Mouse (Mus musculus): ENCODE data around the gene Tcf7l1. TPM values are rescaled to one million over a fixed set of nuclear protein-coding genes. Genes with fewer than 3 reads are reported as not detected.

Gene Tcf7l1
- polyA plus RNA-seq, 1 experiment from 2014 or later, result 38.2 TPM

- H3K36me3 ChIP-seq, result peaks cover 8% of the 10 kb centered on the region; the same call in 1 of the 2 replicates
- no peaks in the 10 kb centered on the region for H3K9me3 ChIP-seq (replicated peaks)
- 40% methylated on average over 10 of the region's 10 CpGs for WGBS
- H3K4me3 ChIP-seq (replicated peaks), result no peak overlapping the region
- no peak overlapping the region for H3K27ac ChIP-seq
- H3K9ac ChIP-seq, result no peak overlapping the region
- 0 out of 2 replicates have a peak, but pooled peaks have one; percentile 30 for ATAC-seq (replicated peaks; ENCODE audit: low FRiP score)
- peaks cover 46% of the 10 kb centered on the region for H3K4me1 ChIP-seq
- no peaks in the 10 kb centered on the region for H3K27me3 ChIP-seq
- no peak overlapping the region for H3K4me2 ChIP-seq
Observed at GRCm38 (mm10) chr6:72650338-72650851, 138.7 kb downstream of the Tcf7l1 start.

GRCm38 (mm10) chr6:72648002-72648595 is 141.0 kb downstream of the Tcf7l1 start:
- H3K27me3 ChIP-seq, result no peaks in the 10 kb centered on the region
- H3K9ac ChIP-seq, result no peak overlapping the region
- no peaks in the 10 kb centered on the region for H3K9me3 ChIP-seq (replicated peaks)
- ATAC-seq (replicated peaks; ENCODE audit: low FRiP score), result no peak
- no peak overlapping the region for H3K4me2 ChIP-seq
- H3K27ac ChIP-seq, result no peak overlapping the region
- peaks cover 8% of the 10 kb centered on the region; the same call in 1 of the 2 replicates for H3K36me3 ChIP-seq
- 55% methylated on average over 12 of the region's 12 CpGs for WGBS
- H3K4me1 ChIP-seq, result peaks cover 27% of the 10 kb centered on the region
- H3K4me3 ChIP-seq (replicated peaks), result no peak overlapping the region

- H3K9me3 ChIP-seq (replicated peaks), result no peaks in the 10 kb centered on the region
- no peak overlapping the region for H3K4me3 ChIP-seq (replicated peaks)
- H3K36me3 ChIP-seq, result peaks cover 8% of the 10 kb centered on the region; the same call in 1 of the 2 replicates
- no peaks in the 10 kb centered on the region for H3K27me3 ChIP-seq
- H3K27ac ChIP-seq, result no peak overlapping the region
- no peak overlapping the region for H3K9ac ChIP-seq
- WGBS, result 51% methylated on average over 10 of the region's 10 CpGs
- ATAC-seq (replicated peaks; ENCODE audit: low FRiP score), result peak; percentile 9; the same call in 1 of the 2 replicates
- H3K4me2 ChIP-seq, result no peak overlapping the region
- H3K4me1 ChIP-seq, result peaks cover 27% of the 10 kb centered on the region
Observed at GRCm38 (mm10) chr6:72647383-72647820, 141.7 kb downstream of the Tcf7l1 start.

GRCm38 (mm10) chr6:72645364-72645763 is 143.7 kb downstream of the Tcf7l1 start:
- no peaks in the 10 kb centered on the region for H3K27me3 ChIP-seq
- H3K27ac ChIP-seq, result no peak overlapping the region
- H3K36me3 ChIP-seq, result peaks cover 8% of the 10 kb centered on the region; the same call in 1 of the 2 replicates
- no peak for ATAC-seq (replicated peaks; ENCODE audit: low FRiP score)
- no peak overlapping the region for H3K4me2 ChIP-seq
- no peak overlapping the region for H3K4me3 ChIP-seq (replicated peaks)
- no peaks in the 10 kb centered on the region for H3K9me3 ChIP-seq (replicated peaks)
- peaks cover 25% of the 10 kb centered on the region for H3K4me1 ChIP-seq
- no peak overlapping the region for H3K9ac ChIP-seq
- 87% methylated on average over 7 of the region's 7 CpGs for WGBS

- 81% methylated on average over 4 of the region's 4 CpGs for WGBS
Observed at GRCm38 (mm10) chr6:72644576-72644975, 144.5 kb downstream of the Tcf7l1 start.

GRCm38 (mm10) chr6:72641218-72641954 is 147.7 kb downstream of the Tcf7l1 start:
- ATAC-seq (replicated peaks; ENCODE audit: low FRiP score), result no peak
- H3K27me3 ChIP-seq, result no peaks in the 10 kb centered on the region
- peaks cover under 1% of the 10 kb centered on the region; the same call in 1 of the 2 replicates for H3K36me3 ChIP-seq
- no peak overlapping the region for H3K27ac ChIP-seq
- peaks cover 16% of the 10 kb centered on the region for H3K4me1 ChIP-seq
- WGBS, result 78% methylated on average over 18 of the region's 18 CpGs
- H3K9ac ChIP-seq, result no peak overlapping the region
- no peaks in the 10 kb centered on the region for H3K9me3 ChIP-seq (replicated peaks)
- H3K4me2 ChIP-seq, result no peak overlapping the region
- no peak overlapping the region for H3K4me3 ChIP-seq (replicated peaks)

More at GRCm38 (mm10) chr6:72644576-72644975, 144.5 kb downstream of the Tcf7l1 start:
- Histone ChIP-seq H3K27ac (no peak overlapping the region), H3K4me2 (no peak overlapping the region), H3K36me3 (peaks cover 8% of the 10 kb centered on the region; the same call in 1 of the 2 replicates), H3K27me3 (no peaks in the 10 kb centered on the region), H3K9ac (no peak overlapping the region), H3K4me1 (peaks cover 17% of the 10 kb centered on the region), H3K4me3 (replicated peaks) (no peak overlapping the region), H3K9me3 (replicated peaks) (no peaks in the 10 kb centered on the region)
- ATAC-seq (replicated peaks; ENCODE audit: low FRiP score), result no peak

- Histone ChIP-seq H3K4me2 (no peak overlapping the region), H3K4me1 (peaks cover 23% of the 10 kb centered on the region), H3K27ac (peak overlapping the region; percentile 70), H3K4me3 (replicated peaks) (no peak overlapping the region), H3K27me3 (no peaks in the 10 kb centered on the region), H3K36me3 (peaks cover 16% of the 10 kb centered on the region), H3K9ac (no peak overlapping the region), H3K9me3 (replicated peaks) (no peaks in the 10 kb centered on the region)
- 81% methylated on average over 3 of the region's 3 CpGs for WGBS
- no peak for ATAC-seq (replicated peaks; ENCODE audit: low FRiP score)
Observed at GRCm38 (mm10) chr6:72636940-72637339, 152.1 kb downstream of the Tcf7l1 start.

- peak overlapping the region; percentile 70 for H3K27ac ChIP-seq
- 35% methylated on average over 12 of the region's 12 CpGs for WGBS
- peak; percentile 84 for ATAC-seq (replicated peaks; ENCODE audit: low FRiP score)
- H3K4me2 ChIP-seq, result no peak overlapping the region; the same call in 1 of the 2 replicates
- H3K9me3 ChIP-seq (replicated peaks), result no peaks in the 10 kb centered on the region
- H3K4me1 ChIP-seq, result peaks cover 17% of the 10 kb centered on the region
- H3K27me3 ChIP-seq, result no peaks in the 10 kb centered on the region
- H3K9ac ChIP-seq, result no peak overlapping the region
- peaks cover 26% of the 10 kb centered on the region for H3K36me3 ChIP-seq
- no peak overlapping the region for H3K4me3 ChIP-seq (replicated peaks)
Observed at GRCm38 (mm10) chr6:72635760-72636431, 153.2 kb downstream of the Tcf7l1 start.

- H3K27ac ChIP-seq, result no peak overlapping the region
- no peaks in the 10 kb centered on the region for H3K27me3 ChIP-seq
- H3K36me3 ChIP-seq, result peaks cover 42% of the 10 kb centered on the region
- 41% methylated on average over 10 of the region's 10 CpGs for WGBS
- H3K4me3 ChIP-seq (replicated peaks), result no peak overlapping the region
- H3K9me3 ChIP-seq (replicated peaks), result no peaks in the 10 kb centered on the region
- no peak for ATAC-seq (replicated peaks; ENCODE audit: low FRiP score)
- no peak overlapping the region for H3K9ac ChIP-seq
- H3K4me1 ChIP-seq, result peaks cover 17% of the 10 kb centered on the region
- H3K4me2 ChIP-seq, result no peak overlapping the region
Observed at GRCm38 (mm10) chr6:72634311-72634710, 154.7 kb downstream of the Tcf7l1 start.

- Histone ChIP-seq H3K4me3 (replicated peaks) (no peak overlapping the region), H3K4me2 (no peak overlapping the region), H3K27ac (0 out of 2 replicates have a peak overlapping the region, but pooled peaks have one; percentile 18), H3K27me3 (no peaks in the 10 kb centered on the region), H3K4me1 (peaks cover 16% of the 10 kb centered on the region), H3K9me3 (replicated peaks) (no peaks in the 10 kb centered on the region), H3K9ac (no peak overlapping the region), H3K36me3 (peaks cover 65% of the 10 kb centered on the region)
- no peak for ATAC-seq (replicated peaks; ENCODE audit: low FRiP score)
- WGBS, result 65% methylated on average over 6 of the region's 6 CpGs
Observed at GRCm38 (mm10) chr6:72631700-72632099, 157.4 kb downstream of the Tcf7l1 start.

GRCm38 (mm10) chr6:72630961-72631360 is 158.1 kb downstream of the Tcf7l1 start:
- WGBS, result 86% methylated on average over 14 of the region's 14 CpGs
- no peaks in the 10 kb centered on the region for H3K27me3 ChIP-seq
- no peak overlapping the region for H3K4me2 ChIP-seq
- no peak overlapping the region for H3K4me3 ChIP-seq (replicated peaks)
- no peak overlapping the region for H3K27ac ChIP-seq
- ATAC-seq (replicated peaks; ENCODE audit: low FRiP score), result no peak
- H3K4me1 ChIP-seq, result peaks cover 8% of the 10 kb centered on the region
- H3K9me3 ChIP-seq (replicated peaks), result no peaks in the 10 kb centered on the region
- H3K9ac ChIP-seq, result no peak overlapping the region
- peaks cover 73% of the 10 kb centered on the region for H3K36me3 ChIP-seq

Measured in kidney, embryonic 15.5 days (tissue).